Mouse (Mus musculus) forebrain, embryonic 16.5 days (tissue): ENCODE measurements around the gene Patl2. TPM values are rescaled to one million over a fixed set of nuclear protein-coding genes. Genes with fewer than 3 reads are reported as not detected.

ENCODE experiments used
- ATAC-seq: fragments of 200-750 bp; cut with Nextera tagmentation; 2 replicates; pipeline ENCODE4 v1.8.0; 2017; ENCODE audit warnings: mild to moderate bottlenecking, moderate library complexity
- H3K27ac ChIP-seq: fragments of 300-500 bp; sonication (generic); 2 replicates; pipeline ENCODE4 v1.5.1; 2014; ENCODE audit warnings: low read length, control low read depth
- H3K27me3 ChIP-seq: fragments of 300-500 bp; sonication (generic); replicated peaks from 2 replicates; pipeline ENCODE4 v1.6.1; 2014; ENCODE audit warnings: low read length; ENCODE audit not compliant: control insufficient read depth, insufficient read depth
- H3K36me3 ChIP-seq: fragments of 300-500 bp; sonication (generic); 2 replicates; pipeline ENCODE4 v1.6.1; 2014; ENCODE audit not compliant: control insufficient read depth, insufficient read depth
- H3K4me1 ChIP-seq: fragments of 300-500 bp; sonication (generic); replicated peaks from 2 replicates; pipeline ENCODE4 v1.6.1; 2014; ENCODE audit warnings: low read length; ENCODE audit not compliant: control insufficient read depth, insufficient read depth
- H3K4me2 ChIP-seq: fragments of 300-500 bp; sonication (generic); 2 replicates; pipeline ENCODE4 v1.6.1; 2014; ENCODE audit warnings: mild to moderate bottlenecking, low read length, control low read depth
- H3K4me3 ChIP-seq: fragments of 300-500 bp; sonication (generic); replicated peaks from 2 replicates; pipeline ENCODE4 v1.5.1; 2014; ENCODE audit warnings: mild to moderate bottlenecking, low read length, control low read depth
- H3K9ac ChIP-seq: fragments of 300-500 bp; sonication (generic); replicated peaks from 2 replicates; pipeline ENCODE4 v1.6.1; 2014; ENCODE audit warnings: low read depth, low read length, control low read depth
- H3K9me3 ChIP-seq: fragments of 300-500 bp; sonication (generic); 2 replicates; pipeline ENCODE4 v1.6.1; 2016; ENCODE audit warnings: low read length; ENCODE audit not compliant: control insufficient read depth
- WGBS: fragments of 180-500 bp; shearing (Covaris S2); extraction: QIAGEN DNeasy Blood & Tissue Kit; methylation state at CpG from one replicate; pipeline ENCODE4 v1.1.7; 2014; 5-methylcytosine and 5-hydroxymethylcytosine counted together
- polyA plus RNA-seq: library from polyadenylated mRNA; unstranded; fragments of >200 nt; fragmentation: Nextera tagmentation; extraction: Ambion mirVana; gene quantifications from 2 replicates; pipeline ENCODE4 v1.2.1, GENCODE M21; 2015

The Patl2 gene
- polyA plus RNA-seq, 1 experiment from 2014 or later, result not detected

GRCm38 (mm10) chr2:122186751-122187150 is 762 bp upstream of the Patl2 start:
- Histone ChIP-seq H3K36me3 (no peaks in the 10 kb centered on the region), H3K27ac (no peak overlapping the region), H3K4me2 (no peak overlapping the region), H3K27me3 (no peaks in the 10 kb centered on the region), H3K4me3 (no peak overlapping the region), H3K9me3 (no peaks in the 10 kb centered on the region), H3K9ac (no peak overlapping the region), H3K4me1 (no peaks in the 10 kb centered on the region)
- 97% methylated on average over 3 of the region's 3 CpGs for WGBS
- no peak for ATAC-seq

GRCm38 (mm10) chr2:122185086-122185485 is 903 bp downstream of the Patl2 start:
- Histone ChIP-seq H3K27ac (no peak overlapping the region), H3K9ac (no peak overlapping the region), H3K4me2 (no peak overlapping the region), H3K4me3 (no peak overlapping the region), H3K36me3 (no peaks in the 10 kb centered on the region), H3K27me3 (no peaks in the 10 kb centered on the region), H3K9me3 (no peaks in the 10 kb centered on the region), H3K4me1 (no peaks in the 10 kb centered on the region)
- no peak for ATAC-seq
- WGBS, result 95% methylated on average over 4 of the region's 4 CpGs

- Histone ChIP-seq H3K27me3 (no peaks in the 10 kb centered on the region), H3K4me2 (no peak overlapping the region), H3K4me1 (no peaks in the 10 kb centered on the region), H3K9ac (no peak overlapping the region), H3K36me3 (no peaks in the 10 kb centered on the region), H3K9me3 (no peaks in the 10 kb centered on the region), H3K27ac (no peak overlapping the region), H3K4me3 (no peak overlapping the region)
- no peak for ATAC-seq
- 73% methylated on average over 8 of the region's 8 CpGs for WGBS
These were observed 5.8 kb downstream of the Patl2 start for GRCm38 (mm10) chr2:122180051-122180822.

- Histone ChIP-seq H3K36me3 (no peaks in the 10 kb centered on the region), H3K27me3 (no peaks in the 10 kb centered on the region), H3K9ac (no peak overlapping the region), H3K27ac (no peak overlapping the region), H3K4me3 (no peak overlapping the region), H3K9me3 (no peaks in the 10 kb centered on the region), H3K4me2 (no peak overlapping the region), H3K4me1 (no peaks in the 10 kb centered on the region)
- ATAC-seq, result 0 out of 2 replicates have a peak, but pooled peaks have one; percentile 45
- 87% methylated on average over 2 of the region's 2 CpGs for WGBS
These were observed 13.8 kb downstream of the Patl2 start for GRCm38 (mm10) chr2:122172188-122172587.

GRCm38 (mm10) chr2:122171292-122171691 is 14.7 kb downstream of the Patl2 start:
- H3K4me3 ChIP-seq, result no peak overlapping the region
- 90% methylated on average over 6 of the region's 6 CpGs for WGBS
- no peaks in the 10 kb centered on the region for H3K4me1 ChIP-seq
- no peak overlapping the region for H3K9ac ChIP-seq
- H3K36me3 ChIP-seq, result no peaks in the 10 kb centered on the region
- ATAC-seq, result no peak
- H3K9me3 ChIP-seq, result no peaks in the 10 kb centered on the region
- no peak overlapping the region for H3K4me2 ChIP-seq
- H3K27me3 ChIP-seq, result no peaks in the 10 kb centered on the region
- no peak overlapping the region for H3K27ac ChIP-seq

- no peaks in the 10 kb centered on the region for H3K4me1 ChIP-seq
- no peak overlapping the region for H3K27ac ChIP-seq
- no peaks in the 10 kb centered on the region for H3K36me3 ChIP-seq
- no peaks in the 10 kb centered on the region for H3K9me3 ChIP-seq
- WGBS, result 90% methylated on average over 11 of the region's 11 CpGs
- no peak overlapping the region for H3K4me2 ChIP-seq
- H3K4me3 ChIP-seq, result no peak overlapping the region
- no peak for ATAC-seq
- no peak overlapping the region for H3K9ac ChIP-seq
- no peaks in the 10 kb centered on the region for H3K27me3 ChIP-seq
These were observed 21.7 kb downstream of the Patl2 start for GRCm38 (mm10) chr2:122164293-122164692.

- WGBS, result 72% methylated on average over 13 of the region's 13 CpGs
- Histone ChIP-seq H3K9ac (no peak overlapping the region), H3K4me3 (no peak overlapping the region), H3K36me3 (no peaks in the 10 kb centered on the region), H3K9me3 (no peaks in the 10 kb centered on the region), H3K4me1 (no peaks in the 10 kb centered on the region), H3K27ac (no peak overlapping the region), H3K4me2 (no peak overlapping the region), H3K27me3 (no peaks in the 10 kb centered on the region)
- no peak for ATAC-seq
These were observed 22.4 kb downstream of the Patl2 start for GRCm38 (mm10) chr2:122163430-122164195.

GRCm38 (mm10) chr2:122162529-122162928 is 23.5 kb downstream of the Patl2 start:
- Histone ChIP-seq H3K9me3 (no peaks in the 10 kb centered on the region), H3K9ac (no peak overlapping the region), H3K4me2 (no peak overlapping the region)

GRCm38 (mm10) chr2:122161542-122161941 is 24.4 kb downstream of the Patl2 start:
- Histone ChIP-seq H3K9me3 (no peaks in the 10 kb centered on the region), H3K4me3 (no peak overlapping the region), H3K9ac (no peak overlapping the region), H3K4me2 (no peak overlapping the region), H3K4me1 (no peaks in the 10 kb centered on the region), H3K27me3 (no peaks in the 10 kb centered on the region), H3K36me3 (no peaks in the 10 kb centered on the region), H3K27ac (no peak overlapping the region)
- no peak for ATAC-seq
- WGBS, result 33% methylated on average over 4 of the region's 4 CpGs

More at GRCm38 (mm10) chr2:122162529-122162928, 23.5 kb downstream of the Patl2 start:
- ATAC-seq, result no peak
- no peaks in the 10 kb centered on the region for H3K4me1 ChIP-seq
- no peaks in the 10 kb centered on the region for H3K27me3 ChIP-seq
- no peak overlapping the region for H3K4me3 ChIP-seq
- 83% methylated on average over 2 of the region's 2 CpGs for WGBS
- H3K27ac ChIP-seq, result no peak overlapping the region
- H3K36me3 ChIP-seq, result no peaks in the 10 kb centered on the region
